Mouse (Mus musculus): ENCODE data around the gene Rab11b.
A peak's percentile ranks its signal among the peaks of the same experiment; 100 is the strongest.

GRCm38 (mm10) chr17:33718384-33718881 lies 41.9 kb downstream of the Rab11b start, which contains the start of gene March2:
- TF ChIP-seq POLR2A (IDR thresholded peaks at IDR 0.05; ENCODE audit: borderline replicate concordance, insufficient read depth, low read length) (0 out of 2 replicates have a peak, but pooled peaks have one; percentile 51), CTCF (IDR thresholded peaks at IDR 0.05; ENCODE audit: borderline replicate concordance, insufficient read depth, low read depth, low read length) (no peak)
